Comparison of ENCODE assay signal across 9 mouse cellular contexts in the genomic region with DNA sequence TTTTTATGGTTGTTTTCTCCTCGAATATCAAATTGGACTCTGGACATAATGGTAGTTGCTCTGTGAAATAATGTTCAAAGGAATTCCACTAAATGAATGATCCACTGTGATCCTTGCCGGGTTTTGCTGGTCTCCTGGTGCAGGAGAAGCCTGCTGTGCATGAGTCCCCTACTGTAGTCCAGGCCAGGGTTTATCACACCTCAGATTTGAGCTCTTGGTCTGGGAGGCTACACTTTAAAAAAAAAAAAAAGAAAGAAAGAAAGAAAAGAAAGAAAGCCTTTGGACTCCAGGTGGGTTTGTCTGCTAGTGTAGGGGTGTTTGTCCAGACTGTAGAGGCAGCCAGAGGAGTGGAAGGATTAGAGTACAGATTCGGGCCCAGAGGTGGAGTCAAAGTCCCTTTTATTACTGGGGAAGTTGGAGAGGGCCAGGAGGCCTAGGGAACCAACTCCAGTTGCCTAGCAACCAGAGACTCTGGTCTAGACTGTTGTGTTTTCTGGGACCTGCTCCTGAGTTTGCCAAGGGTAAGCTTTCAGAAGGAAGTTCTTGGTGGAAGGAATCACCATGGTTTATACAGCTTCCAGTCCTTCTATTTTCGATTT. TPM values are rescaled to one million over a fixed set of nuclear protein-coding genes. Genes with fewer than 3 reads are reported as not detected.
DNase-seq lines count a peak whose midpoint lies in the region; ATAC-seq lines count a peak whose summit lies in the region.
"Had no signal": no experiment of that assay in that cellular context is flagged by ENCODE, and none has a peak within 500 bp of the region (broad histone marks: within the 10 kb centered on the region; RNA-seq: fewer than 3 reads in every experiment).

A gene (plus strand): TSS at position 454 of the 599 bp plus-strand sequence.

- peak within 1 kb of the TSS; percentile 45 for H3K4me2 ChIP-seq in heart, embryonic 15.5 days
- H3K4me2 ChIP-seq in hindbrain, embryonic 16.5 days (ENCODE audit: low read length), result peak within 1 kb of the TSS; percentile 36; the same call in 1 of the 2 replicates
- H3K4me2 ChIP-seq in liver, embryonic 16.5 days (ENCODE audit: low read depth, low read length), result no peak within 1 kb of the TSS

- DNase-seq in heart, adult 11 months, result no peak
- DNase-seq in brain, adult 2 months (ENCODE audit: low read depth, low spot score), result peak; percentile 42
- peak; percentile 2 for DNase-seq in ovary, postnatal 14 days (ENCODE audit: low spot score)
- no peak for DNase-seq in gastrocnemius, postnatal 10 days
- no peak for DNase-seq in spleen, postnatal 4 days (ENCODE audit: low spot score in 2 of 2)

- H3K9me3 ChIP-seq in heart, embryonic 15.5 days (replicated peaks), result no peaks in the 10 kb centered on the region
- no peaks in the 10 kb centered on the region for H3K9me3 ChIP-seq in hindbrain, embryonic 16.5 days (ENCODE audit: control insufficient read depth, low read length)
- no peaks in the 10 kb centered on the region for H3K9me3 ChIP-seq in liver, embryonic 16.5 days (replicated peaks; ENCODE audit: control insufficient read depth, low read length)

- H3K27me3 ChIP-seq in heart, embryonic 15.5 days, result no peaks in the 10 kb centered on the region
- no peaks in the 10 kb centered on the region for H3K27me3 ChIP-seq in hindbrain, embryonic 16.5 days (replicated peaks; ENCODE audit: control insufficient read depth, insufficient read depth, low read length)
- H3K27me3 ChIP-seq in liver, embryonic 16.5 days (ENCODE audit: control insufficient read depth, insufficient read depth, low read depth, low read length), result no peaks in the 10 kb centered on the region

- H3K36me3 ChIP-seq in heart, embryonic 15.5 days, result no peaks in the 10 kb centered on the region
- H3K36me3 ChIP-seq in hindbrain, embryonic 16.5 days (ENCODE audit: control insufficient read depth, insufficient read depth, low read length), result no peaks in the 10 kb centered on the region
- no peaks in the 10 kb centered on the region for H3K36me3 ChIP-seq in liver, embryonic 16.5 days (ENCODE audit: control insufficient read depth, insufficient read depth)

- no peaks in the 10 kb centered on the region for H3K4me1 ChIP-seq in heart, embryonic 15.5 days (replicated peaks)
- H3K4me1 ChIP-seq in hindbrain, embryonic 16.5 days (ENCODE audit: control insufficient read depth, insufficient read depth, low read depth, low read length), result no peaks in the 10 kb centered on the region
- no peaks in the 10 kb centered on the region for H3K4me1 ChIP-seq in liver, embryonic 16.5 days (ENCODE audit: control insufficient read depth, low read depth, low read length)

- H3K27ac ChIP-seq in heart, embryonic 15.5 days, result no peak within 1 kb of the TSS
- no peak within 1 kb of the TSS for H3K27ac ChIP-seq in hindbrain, embryonic 16.5 days (ENCODE audit: low read depth, low read length)
- H3K27ac ChIP-seq in liver, embryonic 16.5 days (ENCODE audit: low read length), result no peak within 1 kb of the TSS

- ATAC-seq in heart, embryonic 15.5 days (replicated peaks; ENCODE audit: insufficient number of reproducible peaks, insufficient read depth, low FRiP score, low read depth), result no peak
- ATAC-seq in hindbrain, embryonic 16.5 days, result peak; percentile 73
- peak; percentile 27; the same call in 1 of the 2 replicates for ATAC-seq in liver, embryonic 16.5 days (ENCODE audit: low read depth)

- H3K4me3 ChIP-seq in heart, embryonic 15.5 days, result no peak within 1 kb of the TSS
- H3K4me3 ChIP-seq in hindbrain, embryonic 16.5 days (ENCODE audit: low read length), result no peak within 1 kb of the TSS
- H3K4me3 ChIP-seq in liver, embryonic 16.5 days (ENCODE audit: low read depth, low read length), result no peak within 1 kb of the TSS

- no peak within 1 kb of the TSS for H3K9ac ChIP-seq in heart, embryonic 15.5 days
- H3K9ac ChIP-seq in hindbrain, embryonic 16.5 days (ENCODE audit: low read depth, low read length), result no peak within 1 kb of the TSS
- H3K9ac ChIP-seq in liver, embryonic 16.5 days (ENCODE audit: low read depth, low read length), result no peak within 1 kb of the TSS

- WGBS in heart, embryonic 15.5 days, result 25% methylated on average over 4 of the region's 4 CpGs
- WGBS in hindbrain, embryonic 16.5 days, result 29% methylated on average over 4 of the region's 4 CpGs
- 22% methylated on average over 4 of the region's 4 CpGs for WGBS in liver, embryonic 16.5 days (ENCODE audit: insufficient replicate concordance)

RNA-seq across cellular contexts. Expression of the gene that starts here (rescaled TPM):
- polyA plus RNA-seq in heart, embryonic 15.5 days (2015; fragmentation: Nextera tagmentation; extraction: Ambion mirVana), result 0.06 and 0.09 TPM in 2 replicates
- 0.69 and 0.91 TPM in 2 replicates for polyA plus RNA-seq in hindbrain, embryonic 16.5 days (2015; fragmentation: Nextera tagmentation; extraction: Ambion mirVana)
- polyA plus RNA-seq in liver, embryonic 16.5 days (2015; fragmentation: Nextera tagmentation; extraction: Ambion mirVana), result not detected in 2 replicates
- not detected for total RNA-seq in gastrocnemius, postnatal 10 days (2021)
- total RNA-seq: liver, adult 2 months had no signal
- polyA plus RNA-seq: liver, adult 2 months had no signal

Comparison
In these comparisons a context has a peak if more than half of its experiments do, and no peak if none do; other contexts are left out.
1. Peak in ATAC-seq and H3K4me2 ChIP-seq in hindbrain, embryonic 16.5 days; RNA of the gene not detected or under 1 TPM.
2. Peak in ATAC-seq in liver, embryonic 16.5 days; RNA of the gene not detected or under 1 TPM.
3. DNase-seq: peak in brain, adult 2 months (single experiment) and ovary, postnatal 14 days (single experiment); none in heart, adult 11 months (single experiment), gastrocnemius, postnatal 10 days (single experiment) and spleen, postnatal 4 days (0 of 2).